Mouse (Mus musculus) limb, embryonic 14.5 days (tissue): ENCODE data around the gene Nr4a2. TPM values are rescaled to one million over a fixed set of nuclear protein-coding genes. Genes with fewer than 3 reads are reported as not detected.

Experiments used
- ATAC-seq: fragments of 200-750 bp; cut with Nextera tagmentation; 2 replicates; pipeline ENCODE4 v1.8.0; 2017; ENCODE audit warnings: low read depth, moderate number of reproducible peaks, moderate TSS enrichment; ENCODE audit not compliant: low FRiP score
- DNase-seq: peaks from one replicate; pipeline ENCODE4 v3.0.0-alpha.2; 2015; ENCODE audit warnings: low spot score
- H3K27ac ChIP-seq: fragments of 300-500 bp; sonication (generic); replicated peaks from 2 replicates; pipeline ENCODE4 v1.5.1; 2014; ENCODE audit warnings: low read depth, mild to moderate bottlenecking, low read length, moderate library complexity, mixed read lengths
- H3K27me3 ChIP-seq: fragments of 300-500 bp; sonication (generic); 2 replicates; pipeline ENCODE4 v1.6.1; 2014; ENCODE audit warnings: low read length, mixed read lengths; ENCODE audit not compliant: control insufficient read depth, insufficient read depth
- H3K36me3 ChIP-seq: fragments of 300-500 bp; sonication (generic); 2 replicates; pipeline ENCODE4 v1.6.1; 2014; ENCODE audit warnings: mild to moderate bottlenecking, low read length, moderate library complexity, mixed read lengths; ENCODE audit not compliant: control insufficient read depth, insufficient read depth
- H3K4me1 ChIP-seq: fragments of 300-500 bp; sonication (generic); 2 replicates; pipeline ENCODE4 v1.6.1; 2014; ENCODE audit warnings: antibody characterized with exemption, low read length, mixed read lengths; ENCODE audit not compliant: control insufficient read depth, insufficient read depth
- H3K4me2 ChIP-seq: fragments of 300-500 bp; sonication (generic); replicated peaks from 2 replicates; pipeline ENCODE4 v1.6.1; 2014; ENCODE audit warnings: low read depth, mild to moderate bottlenecking, low read length, moderate library complexity; ENCODE audit not compliant: severe bottlenecking
- H3K4me3 ChIP-seq: fragments of 300-500 bp; sonication (generic); replicated peaks from 2 replicates; pipeline ENCODE4 v1.5.1; 2014; ENCODE audit warnings: low read length
- H3K9ac ChIP-seq: fragments of 300-500 bp; sonication (generic); 2 replicates; pipeline ENCODE4 v1.6.1; 2014; ENCODE audit warnings: mild to moderate bottlenecking, low read depth, low read length, moderate library complexity; ENCODE audit not compliant: severe bottlenecking
- H3K9me3 ChIP-seq: fragments of 300-500 bp; sonication (generic); 2 replicates; pipeline ENCODE4 v1.6.1; 2016; ENCODE audit warnings: low read length; ENCODE audit not compliant: control insufficient read depth
- POLR2A ChIP-seq: fragments of 200-500 bp; IDR thresholded peaks from 2 replicates; pipeline ENCODE4 v1.8.0; 2012; ENCODE audit warnings: inconsistent platforms, mild to moderate bottlenecking, moderate library complexity, borderline replicate concordance; ENCODE audit not compliant: insufficient read depth, insufficient read length; ENCODE audit errors: extremely low read depth
- WGBS: fragments of 180-500 bp; shearing (Covaris S2); extraction: QIAGEN DNeasy Blood & Tissue Kit; methylation state at CpG from one replicate; pipeline ENCODE4 v1.1.7; 2014; 5-methylcytosine and 5-hydroxymethylcytosine counted together
- polyA plus RNA-seq, 2 experiments: library from polyadenylated mRNA; depleted of rRNA in 1 of 2; stranded (reverse) in 1 of 2; unstranded in 1 of 2; fragments of >200 nt; fragmentation: Nextera tagmentation in 1 of 2; extraction: Ambion mirVana in 1 of 2; gene quantifications; 2 replicates each; pipeline versions ENCODE4 v1.2.1 to v1.2.3; 2012 to 2014

The Nr4a2 gene
- polyA plus RNA-seq, 2 experiments: 5.5 to 6.4 TPM

DNA sequence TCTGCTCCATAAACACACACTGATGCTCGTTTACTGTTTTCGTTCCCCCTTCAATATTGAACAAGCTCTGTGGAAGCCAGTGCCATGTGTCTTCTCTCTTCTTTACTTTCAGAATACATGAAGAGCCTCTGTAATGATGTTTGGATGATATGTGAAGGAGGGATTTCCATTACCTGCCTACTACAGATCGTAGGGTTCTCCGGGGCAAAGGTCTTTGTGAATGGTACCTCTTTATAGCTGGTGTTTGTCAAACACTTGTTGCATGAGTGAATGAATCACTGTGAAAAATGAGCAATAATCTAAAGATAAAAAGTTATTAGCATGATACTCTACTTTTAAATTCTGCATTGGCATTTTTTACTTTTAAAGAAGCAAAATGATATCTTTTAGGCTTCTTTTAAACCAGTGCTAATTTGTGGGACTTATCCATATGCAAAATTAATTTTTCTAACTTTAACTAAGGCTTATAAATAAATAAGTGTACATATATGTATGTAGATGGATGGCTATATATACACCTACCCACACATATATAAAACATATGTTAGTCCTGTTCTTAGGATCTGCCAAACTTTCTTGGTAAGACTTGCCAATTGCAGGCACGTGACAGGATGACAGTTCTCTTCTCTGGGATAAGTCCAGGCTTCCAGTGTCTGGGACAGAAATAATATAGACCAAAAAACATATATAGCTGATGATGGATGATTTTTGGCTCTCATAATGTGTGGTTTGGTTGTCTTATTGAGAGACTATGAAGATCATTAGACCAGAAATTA, 22.0 kb upstream of the Nr4a2 start:
- no peaks in the 10 kb centered on the region for H3K9me3 ChIP-seq
- H3K9ac ChIP-seq: no peak overlapping the region
- H3K27me3 ChIP-seq: no peaks in the 10 kb centered on the region
- 89% methylated on average over 5 of the region's 5 CpGs for WGBS
- ATAC-seq: no peak
- no peak for DNase-seq
- H3K4me2 ChIP-seq: no peak overlapping the region
- TF ChIP-seq POLR2A: no peak
- no peak overlapping the region for H3K27ac ChIP-seq
- H3K4me1 ChIP-seq: no peaks in the 10 kb centered on the region
- no peak overlapping the region for H3K4me3 ChIP-seq
- no peaks in the 10 kb centered on the region for H3K36me3 ChIP-seq

DNA sequence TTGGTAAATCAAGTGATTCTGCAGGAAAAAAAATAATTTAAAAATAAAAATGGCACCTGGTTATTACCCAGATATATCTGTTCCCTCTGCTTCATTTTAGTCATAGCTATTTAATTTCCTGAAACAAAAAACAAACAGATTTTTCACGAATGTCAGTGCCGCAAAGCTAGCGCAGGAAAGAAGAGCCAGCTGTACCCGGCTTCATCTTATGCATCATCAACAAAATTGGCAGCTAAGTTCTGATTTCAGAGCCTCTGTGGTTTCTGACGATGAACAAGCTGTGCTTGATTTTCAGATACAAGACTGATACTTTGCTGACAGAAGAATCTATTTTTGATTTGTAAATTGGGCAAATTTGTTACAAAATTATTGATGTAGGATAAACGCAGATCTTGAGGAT, 14.8 kb upstream of the Nr4a2 start:
- Histone ChIP-seq H3K4me1 (no peaks in the 10 kb centered on the region), H3K4me2 (no peak overlapping the region), H3K9me3 (no peaks in the 10 kb centered on the region), H3K9ac (no peak overlapping the region), H3K36me3 (no peaks in the 10 kb centered on the region), H3K27ac (no peak overlapping the region), H3K27me3 (no peaks in the 10 kb centered on the region), H3K4me3 (no peak overlapping the region)
- DNase-seq: no peak
- ATAC-seq: no peak
- no peak for TF ChIP-seq POLR2A
- 83% methylated on average over 6 of the region's 6 CpGs for WGBS

- no peaks in the 10 kb centered on the region for H3K27me3 ChIP-seq
- no peak overlapping the region for H3K9ac ChIP-seq
- peaks cover 4% of the 10 kb centered on the region; the same call in 1 of the 2 replicates for H3K4me1 ChIP-seq
- DNase-seq (no peak), ATAC-seq (no peak)
- no peak overlapping the region for H3K27ac ChIP-seq
- H3K4me2 ChIP-seq: no peak overlapping the region
- no peak for TF ChIP-seq POLR2A
- WGBS: 68% methylated on average over 4 of the region's 4 CpGs
- H3K9me3 ChIP-seq: no peaks in the 10 kb centered on the region
- no peak overlapping the region for H3K4me3 ChIP-seq
- no peaks in the 10 kb centered on the region for H3K36me3 ChIP-seq
Measured at GRCm38 (mm10) chr2:57127461-57127860, 3.7 kb upstream of the Nr4a2 start.

- Histone ChIP-seq H3K4me3 (no peak overlapping the region), H3K36me3 (no peaks in the 10 kb centered on the region), H3K9me3 (no peaks in the 10 kb centered on the region), H3K9ac (no peak overlapping the region), H3K4me1 (peaks cover 4% of the 10 kb centered on the region; the same call in 1 of the 2 replicates), H3K27me3 (no peaks in the 10 kb centered on the region), H3K4me2 (no peak overlapping the region), H3K27ac (no peak overlapping the region)
- DNase-seq: no peak
- TF ChIP-seq POLR2A: no peak
- WGBS: 85% methylated on average over 6 of the region's 6 CpGs
- ATAC-seq: no peak
Measured at GRCm38 (mm10) chr2:57125891-57126290, 2.1 kb upstream of the Nr4a2 start.

- no peaks in the 10 kb centered on the region for H3K36me3 ChIP-seq
- WGBS: 2% methylated on average over 37 of the region's 67 CpGs
Measured at GRCm38 (mm10) chr2:57122986-57123980, 520 bp downstream of the Nr4a2 start.

More at GRCm38 (mm10) chr2:57122986-57123980, 520 bp downstream of the Nr4a2 start:
- Histone ChIP-seq H3K9ac (peak overlapping the region; percentile 99), H3K9me3 (no peaks in the 10 kb centered on the region), H3K4me2 (peak overlapping the region; percentile 64), H3K4me1 (peaks cover 4% of the 10 kb centered on the region; the same call in 1 of the 2 replicates), H3K4me3 (peak overlapping the region; percentile 90), H3K27ac (peak overlapping the region; percentile 93), H3K27me3 (no peaks in the 10 kb centered on the region)
- ATAC-seq (peak; percentile 83), DNase-seq (peak; percentile 34)
- TF ChIP-seq POLR2A: no peak
